Mouse (Mus musculus): ENCODE results near the gene Alpk3.

Gene Alpk3

DNA sequence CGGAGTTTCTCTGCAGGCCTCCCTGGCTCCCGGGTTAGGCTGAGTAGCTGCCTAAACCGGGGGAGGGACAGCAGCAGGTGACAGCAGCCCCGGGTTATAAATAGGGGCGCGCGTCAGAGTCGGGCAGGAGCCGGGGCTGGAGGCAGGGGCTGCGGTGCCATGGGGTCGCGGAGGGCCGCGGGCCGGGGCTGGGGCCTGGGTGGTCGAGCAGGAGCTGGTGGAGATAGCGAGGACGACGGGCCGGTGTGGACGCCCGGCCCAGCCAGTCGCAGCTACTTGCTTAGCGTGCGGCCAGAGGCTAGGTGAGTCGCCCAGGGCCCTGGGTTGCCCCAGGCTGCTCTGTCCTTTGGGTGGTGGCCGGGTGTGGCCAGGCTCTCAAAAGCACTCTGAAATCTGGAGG lies at the start of gene Alpk3:
TSS of gene Alpk3 (plus strand) at position 130 of the 400 bp plus-strand sequence.
- DNase-seq (ENCODE audit: low spot score in 2 of 2), result no peak

DNA sequence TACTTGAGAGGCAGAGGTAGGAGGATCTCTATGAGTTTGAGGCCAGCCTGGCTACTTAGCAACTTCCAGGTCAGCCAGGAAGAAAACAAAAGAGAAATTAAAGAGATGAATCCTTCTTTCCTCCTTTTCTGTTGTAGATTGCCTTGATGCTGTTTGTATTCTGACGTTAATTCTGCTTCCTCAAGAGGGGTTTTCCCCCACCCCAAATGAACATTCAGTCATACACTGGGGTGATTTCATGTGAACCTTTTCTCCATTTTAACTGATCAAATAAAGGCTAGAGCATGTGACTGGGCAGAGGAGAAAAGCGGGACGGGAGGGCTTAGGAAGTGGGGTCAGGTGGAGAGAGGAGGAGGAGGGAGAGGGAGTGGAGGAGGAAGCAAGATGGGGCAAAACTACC lies 49.1 kb upstream of the Alpk3 start:
- no peak for DNase-seq (ENCODE audit: low spot score in 2 of 2)

DNA sequence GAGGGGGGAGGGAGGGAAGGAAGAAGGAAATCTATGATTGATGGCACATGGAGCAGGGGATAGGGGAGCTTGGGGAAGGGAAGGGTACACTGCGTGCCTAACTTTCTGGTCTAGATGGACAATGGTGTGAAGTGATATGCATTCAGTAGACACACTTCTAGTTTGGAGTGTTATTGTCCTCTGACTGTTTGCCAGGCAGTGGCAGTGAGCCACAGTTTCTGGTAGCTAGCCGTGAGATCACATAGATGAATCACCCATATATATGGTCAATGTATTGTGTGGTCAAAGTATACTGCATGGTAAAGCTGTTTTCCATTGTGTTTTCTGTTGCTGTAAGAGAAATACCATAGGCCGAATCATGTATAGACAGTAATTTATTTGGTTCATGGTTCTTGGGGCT lies 45.8 kb upstream of the Alpk3 start:
- DNase-seq (ENCODE audit: low spot score in 2 of 2), result no peak

DNA sequence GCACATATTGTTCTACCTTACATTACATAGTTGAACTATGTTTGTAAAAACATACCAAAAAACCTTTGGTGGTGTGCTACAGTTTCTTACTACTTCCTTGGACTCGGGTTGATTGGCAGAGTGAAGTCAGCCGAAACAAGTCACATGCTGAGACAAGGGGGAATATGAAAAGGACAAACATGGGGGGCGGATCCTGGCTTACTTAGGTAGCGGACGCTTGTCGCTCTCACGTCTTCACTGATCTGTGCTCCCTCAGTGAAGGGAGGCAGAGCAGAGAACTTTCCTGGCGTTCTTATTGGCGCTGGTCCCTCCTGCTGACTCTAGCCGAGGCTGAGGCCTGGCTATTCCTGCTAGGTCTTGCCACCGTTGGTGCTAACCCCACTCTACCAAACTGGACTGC lies 37.1 kb upstream of the Alpk3 start:
- DNase-seq (ENCODE audit: low spot score in 2 of 2), result no peak

DNA sequence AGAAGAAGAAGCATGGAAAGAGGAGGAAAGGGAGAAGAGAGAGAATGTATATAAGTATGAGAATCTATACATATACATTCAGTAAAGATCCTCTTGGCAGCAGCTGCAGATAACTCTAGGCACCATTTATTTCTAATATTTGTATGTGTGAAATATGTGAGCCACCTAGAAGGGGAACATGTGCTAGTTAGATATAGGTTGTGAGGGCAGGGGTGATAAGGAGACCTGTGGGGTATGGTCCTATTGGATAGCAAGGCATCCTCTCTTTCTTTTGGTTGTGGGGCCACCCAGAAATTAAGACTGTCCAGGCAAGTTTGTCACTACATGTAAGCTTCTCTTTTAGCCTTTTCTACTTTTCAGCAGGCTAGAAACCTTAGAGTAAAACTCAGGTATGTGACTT lies 34.7 kb upstream of the Alpk3 start:
- DNase-seq (ENCODE audit: low spot score in 2 of 2), result no peak

DNA sequence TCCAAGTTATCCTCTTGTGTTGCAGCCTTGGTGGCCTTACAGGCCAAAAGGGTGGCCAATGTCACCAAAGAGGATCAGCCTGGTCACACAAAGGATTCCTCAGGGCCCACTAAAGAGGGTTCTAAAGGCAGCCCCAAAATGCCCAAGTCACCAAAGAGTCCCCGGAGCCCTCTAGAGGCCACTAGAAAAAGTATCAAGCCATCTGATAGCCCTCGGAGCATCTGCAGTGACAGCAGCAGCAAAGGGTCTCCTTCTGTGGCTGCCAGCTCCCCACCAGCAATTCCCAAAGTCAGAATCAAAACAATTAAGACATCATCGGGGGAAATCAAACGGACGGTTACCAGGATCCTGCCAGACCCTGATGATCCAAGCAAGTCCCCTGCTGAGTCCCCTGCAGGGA lies 33.3 kb upstream of the Alpk3 start:
- no peak for DNase-seq (ENCODE audit: low spot score in 2 of 2)

DNA sequence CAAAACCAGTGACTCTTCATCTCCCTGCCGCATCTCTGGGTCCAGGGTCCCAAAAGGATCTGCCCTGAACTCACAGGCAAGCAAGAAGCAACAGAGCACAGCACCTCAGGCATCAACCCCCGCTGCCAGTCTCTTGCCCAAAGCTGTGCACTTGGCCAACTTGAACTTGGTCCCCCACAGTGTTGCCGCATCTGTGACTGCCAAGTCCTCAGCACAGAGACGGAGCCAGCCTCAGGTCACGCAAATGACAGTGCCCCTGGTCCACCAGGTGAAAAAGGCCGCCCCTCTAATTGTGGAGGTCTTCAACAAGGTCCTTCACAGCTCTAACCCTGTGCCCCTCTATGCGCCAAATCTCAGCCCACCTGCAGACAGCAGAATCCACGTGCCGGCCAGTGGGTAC lies 32.7 kb upstream of the Alpk3 start:
- DNase-seq (ENCODE audit: low spot score in 2 of 2), result no peak

DNA sequence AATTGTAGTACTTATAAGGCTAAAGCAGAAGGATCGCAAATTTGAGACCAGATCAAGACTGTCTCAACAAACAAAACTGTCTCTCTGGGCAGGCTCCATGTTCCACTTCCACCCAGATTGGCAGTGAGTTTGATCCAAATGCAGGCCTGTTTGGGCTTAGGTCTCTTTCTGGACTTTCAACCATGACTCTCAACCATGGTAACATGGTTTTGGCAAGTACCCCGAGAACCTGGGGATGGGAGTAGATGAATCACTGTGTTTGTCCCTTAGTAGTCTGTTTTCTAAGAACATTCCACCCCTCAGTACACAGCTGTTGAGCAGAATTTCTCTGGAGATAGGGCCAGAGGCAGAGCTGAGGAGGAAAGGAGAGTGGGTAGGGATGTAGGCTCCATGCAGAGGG lies 31.6 kb upstream of the Alpk3 start:
- DNase-seq (ENCODE audit: low spot score in 2 of 2), result no peak

DNA sequence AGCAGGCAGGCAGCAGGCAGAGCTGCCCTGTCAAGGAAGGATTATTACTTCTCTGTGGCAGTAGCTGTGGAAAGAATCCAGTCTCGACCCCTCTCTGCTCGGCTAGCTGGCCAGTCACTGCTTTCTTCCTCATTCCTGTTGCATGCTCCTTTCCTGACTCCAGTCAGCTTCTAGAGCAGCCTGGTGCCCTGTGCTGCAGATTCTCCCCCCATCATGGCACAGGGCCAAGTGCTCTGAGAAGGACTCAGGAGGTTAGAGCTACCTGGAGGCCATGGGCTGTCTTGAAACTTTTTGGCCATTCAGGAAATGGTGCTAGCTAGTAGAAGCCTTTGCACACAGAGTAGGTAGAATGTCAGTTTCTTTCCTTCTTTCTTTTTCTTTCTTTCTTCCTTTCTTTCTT lies 17.7 kb upstream of the Alpk3 start:
- DNase-seq (ENCODE audit: low spot score in 2 of 2), result no peak

DNA sequence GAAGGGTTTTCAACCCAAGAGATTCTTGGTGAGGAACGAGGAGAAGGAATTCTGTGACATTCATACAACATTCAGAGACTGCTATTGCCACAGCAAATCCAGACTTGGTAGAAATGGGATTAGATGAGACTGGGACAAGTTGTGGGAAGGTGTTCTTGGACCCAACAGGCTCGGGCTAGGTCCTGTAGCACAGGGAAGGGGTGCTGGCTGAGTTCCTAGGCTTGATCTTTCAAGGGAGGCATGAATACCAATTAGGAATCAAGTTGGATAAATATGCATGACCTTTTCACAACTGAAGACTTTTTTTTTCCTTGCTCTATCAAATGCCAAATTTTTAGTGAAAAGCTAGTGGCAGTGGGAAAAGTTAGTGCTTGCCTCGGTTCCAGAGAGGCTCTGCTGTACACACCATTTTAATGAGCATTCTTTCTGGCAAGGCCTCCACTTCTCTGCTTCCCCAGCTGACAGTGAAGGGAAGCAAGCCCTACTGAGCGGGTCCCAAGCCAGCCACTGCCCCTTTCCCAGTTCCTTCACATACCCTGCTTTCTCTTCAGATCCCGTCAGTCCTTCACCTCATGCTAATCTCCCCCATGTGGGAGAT lies 14.3 kb upstream of the Alpk3 start:
- peak in 1 of 2 experiments; percentile 20 for DNase-seq (ENCODE audit: low spot score in 2 of 2)

DNA sequence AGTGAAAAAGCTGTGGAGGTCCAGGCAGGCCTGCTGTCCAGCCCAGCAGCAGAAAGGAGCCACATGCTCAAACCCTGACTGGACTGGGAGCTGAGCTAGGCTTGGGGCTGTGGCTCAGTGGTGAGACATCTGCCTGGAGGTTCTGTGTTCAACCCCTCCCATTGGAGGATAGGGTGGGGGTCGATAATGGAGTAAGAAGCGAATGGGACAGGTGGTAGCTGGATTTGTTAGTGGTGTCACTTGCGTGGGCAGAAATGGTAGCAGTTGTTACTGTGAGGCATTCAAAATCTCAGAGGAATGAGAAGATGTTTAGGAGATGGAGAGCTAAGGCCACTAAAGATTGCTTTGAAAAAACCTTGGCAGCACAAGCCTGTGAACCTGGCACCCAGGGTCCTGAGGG lies 9.6 kb upstream of the Alpk3 start:
- no peak for DNase-seq (ENCODE audit: low spot score in 2 of 2)

DNA sequence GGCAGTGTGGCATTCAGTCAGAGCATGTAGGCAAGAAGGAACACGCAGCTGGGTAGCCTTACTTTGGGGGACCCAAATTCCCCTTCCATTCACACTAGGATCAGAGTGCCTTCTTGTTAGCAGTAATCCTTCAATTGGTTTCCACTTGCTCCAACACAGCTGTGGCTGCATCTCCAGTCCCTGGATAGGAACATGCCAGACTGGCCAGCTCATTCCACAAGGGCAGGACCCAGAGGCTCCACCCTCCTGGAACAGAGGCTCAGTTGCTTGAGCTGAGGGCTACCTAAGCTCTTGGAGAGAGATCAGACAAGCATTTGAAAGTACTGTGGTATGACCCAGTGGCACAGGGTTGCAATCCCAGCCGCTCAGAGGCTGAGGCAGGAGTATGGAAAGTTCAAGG lies 8.9 kb upstream of the Alpk3 start:
- no peak for DNase-seq (ENCODE audit: low spot score in 2 of 2)

DNA sequence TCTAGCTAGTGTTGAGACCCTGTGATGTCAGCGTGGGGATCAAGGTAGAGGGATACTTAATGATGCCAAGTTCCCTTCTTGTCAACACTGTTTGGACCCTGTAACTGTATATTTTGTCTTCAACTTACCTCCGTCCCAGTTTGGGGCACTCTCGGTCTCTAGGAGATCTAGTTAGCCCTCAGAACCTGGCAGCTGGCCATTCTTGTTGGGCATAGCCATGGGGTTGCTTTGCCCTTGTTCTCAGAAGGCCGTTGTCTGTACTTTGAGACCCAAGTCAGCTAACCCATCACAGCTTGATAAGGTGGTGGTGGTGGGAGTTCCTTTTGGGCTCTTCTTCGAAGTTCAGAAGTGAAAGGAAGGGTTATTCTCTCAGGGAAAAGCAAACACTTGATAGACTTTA lies 7.4 kb upstream of the Alpk3 start:
- no peak for DNase-seq (ENCODE audit: low spot score in 2 of 2)

DNA sequence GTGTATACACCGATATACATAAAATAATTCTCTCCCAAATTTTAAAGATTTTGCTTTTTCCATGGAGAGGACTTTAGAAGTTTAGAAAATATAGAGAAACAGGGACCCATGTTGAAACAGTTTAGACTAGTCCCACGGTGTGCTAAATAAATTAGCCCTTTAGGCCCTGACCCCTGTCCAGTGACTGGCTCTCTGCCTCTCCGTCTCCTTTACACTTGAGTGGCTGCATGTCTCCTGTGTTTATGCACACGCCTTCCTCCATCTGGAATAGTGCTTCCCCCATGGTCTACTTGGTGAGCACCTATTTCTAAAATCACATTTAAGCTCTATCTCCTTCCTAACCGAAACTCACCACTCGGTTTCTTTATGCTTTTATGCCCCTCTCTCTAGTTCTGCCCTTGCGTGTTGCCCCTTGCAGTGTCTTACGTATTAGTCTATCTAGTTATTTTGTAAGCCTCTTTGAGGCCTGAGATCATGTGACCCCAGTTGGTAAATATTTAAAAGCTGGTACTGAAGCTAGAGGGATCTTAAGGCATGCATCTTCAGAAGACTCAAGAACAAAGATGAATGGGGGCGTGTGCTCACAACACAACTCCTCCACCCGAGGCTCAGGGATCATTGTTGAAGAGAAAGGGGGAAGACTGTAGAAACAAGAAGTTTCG lies 1.6 kb upstream of the Alpk3 start:
- no peak for DNase-seq (ENCODE audit: low spot score in 2 of 2)

DNA sequence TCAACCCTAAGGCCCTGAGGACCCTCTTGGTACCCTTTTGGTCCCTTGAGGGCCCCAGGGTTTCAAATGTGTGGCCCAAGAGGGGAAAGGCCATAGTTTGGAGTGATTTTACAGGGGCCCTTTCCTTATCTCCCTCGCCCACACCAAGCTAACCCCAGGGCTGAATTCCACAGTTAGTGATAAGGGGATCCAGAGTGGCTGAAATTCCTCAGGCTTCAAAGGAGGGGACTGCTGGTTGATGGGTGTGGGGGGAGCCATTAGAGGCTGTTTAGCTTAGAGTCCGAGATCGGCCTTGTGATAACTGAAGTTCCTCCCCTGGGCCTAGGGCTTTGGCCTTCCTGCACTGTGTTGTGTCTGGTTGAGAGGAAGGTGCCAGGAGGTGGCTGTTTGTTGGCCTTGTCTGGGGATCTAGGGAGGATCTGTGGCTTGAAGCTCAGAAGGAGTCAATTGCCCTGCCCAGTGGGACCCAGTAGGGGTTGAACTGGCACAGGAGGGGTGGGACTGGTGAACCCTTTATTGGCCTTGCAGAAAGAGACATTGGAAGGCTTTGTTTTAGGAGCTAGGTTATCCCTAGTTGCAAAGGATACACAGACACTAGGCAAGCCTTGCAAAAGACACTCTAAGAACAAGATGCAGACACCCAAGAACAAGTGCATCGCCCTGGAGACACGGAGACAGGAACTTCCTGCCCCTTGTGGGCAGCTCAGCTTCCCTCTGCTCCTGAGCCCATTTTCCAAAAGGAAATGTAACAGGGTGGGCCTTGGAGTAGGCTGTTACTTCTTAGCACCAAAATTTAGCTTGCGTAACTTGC lies 706 bp downstream of the Alpk3 start:
- no peak for DNase-seq (ENCODE audit: low spot score in 2 of 2)

DNA sequence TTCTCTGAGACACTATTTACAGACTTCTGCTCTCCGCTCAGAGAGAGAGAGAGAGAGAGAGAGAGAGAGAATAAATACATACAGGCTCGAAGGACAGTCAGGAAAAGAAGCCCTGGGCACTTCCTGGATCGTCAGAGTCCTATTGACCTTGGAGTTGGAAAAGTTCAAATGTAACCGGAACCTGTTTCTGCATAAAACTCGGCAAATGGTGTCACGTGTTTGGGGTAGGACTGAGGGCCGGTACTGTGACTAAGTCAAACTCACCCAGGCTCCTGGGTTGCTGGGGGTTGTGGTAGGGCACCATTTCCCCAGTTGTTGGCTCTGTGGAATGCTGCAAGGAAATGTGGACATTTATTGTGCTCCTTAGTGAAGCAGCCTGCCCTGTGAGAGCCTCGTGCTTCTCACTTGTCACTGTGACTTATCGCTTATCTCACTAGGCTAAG lies 1.3 kb downstream of the Alpk3 start:
- no peak for DNase-seq (ENCODE audit: low spot score in 2 of 2)

DNA sequence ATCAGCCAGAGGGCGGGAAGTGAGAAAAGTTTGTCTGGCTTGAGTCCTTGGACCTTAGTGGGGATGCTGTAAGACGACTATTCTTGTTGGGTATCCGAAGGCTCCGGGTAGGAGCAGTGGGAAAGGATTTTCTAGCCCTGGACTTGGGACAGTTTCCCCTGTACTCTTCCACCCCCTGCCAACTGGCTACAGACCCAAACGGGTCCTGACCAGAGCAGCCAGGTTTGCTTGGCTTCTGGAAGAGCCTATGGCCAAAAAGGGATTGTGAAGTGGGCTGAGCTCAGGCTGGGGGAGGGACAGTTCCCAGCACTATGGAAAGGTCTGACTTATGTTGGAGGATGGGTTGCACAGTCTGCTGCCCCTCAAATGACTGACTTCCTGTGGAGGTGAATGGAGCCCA lies 2.0 kb downstream of the Alpk3 start:
- no peak for DNase-seq (ENCODE audit: low spot score in 2 of 2)

DNA sequence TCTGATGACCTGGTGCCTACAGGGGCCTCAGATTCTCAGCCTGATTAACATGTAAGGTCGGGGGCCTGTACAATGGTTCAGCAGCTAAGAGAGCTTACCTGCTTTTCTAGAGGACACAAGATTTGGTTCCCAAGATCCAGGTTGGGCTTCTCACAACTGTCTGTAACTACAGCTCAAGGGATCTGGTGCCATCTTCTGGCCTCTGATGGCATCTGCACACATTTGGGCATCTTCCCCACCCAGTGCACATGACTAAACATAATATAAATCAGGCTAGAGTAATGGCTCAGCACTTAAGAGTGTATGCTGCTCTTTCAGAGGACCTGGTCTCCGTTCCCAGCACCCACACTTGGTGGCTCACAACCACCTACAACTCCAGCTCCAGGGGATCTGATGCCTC lies 3.5 kb downstream of the Alpk3 start:
- DNase-seq (ENCODE audit: low spot score in 2 of 2), result no peak

DNA sequence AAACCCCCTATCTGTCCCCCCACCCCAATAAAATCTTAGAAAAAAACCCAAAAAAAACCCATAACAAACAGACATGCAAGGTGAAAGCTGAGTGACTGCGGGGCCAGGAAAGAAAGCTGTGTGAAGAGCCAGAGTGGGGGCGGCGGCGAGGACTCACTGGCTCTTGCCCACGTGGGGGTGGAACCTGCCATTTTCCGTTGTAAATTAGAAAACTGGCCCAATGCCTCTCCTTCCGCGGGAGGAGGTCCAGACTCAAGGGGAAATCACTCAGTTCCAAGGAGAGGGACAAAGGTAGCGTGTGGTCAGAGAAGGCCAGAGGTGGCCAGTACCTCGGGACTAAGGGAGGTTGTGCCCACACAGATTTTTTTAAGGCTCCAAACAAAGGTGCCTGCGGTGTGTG lies 4.5 kb downstream of the Alpk3 start:
- DNase-seq (ENCODE audit: low spot score in 2 of 2), result no peak

DNA sequence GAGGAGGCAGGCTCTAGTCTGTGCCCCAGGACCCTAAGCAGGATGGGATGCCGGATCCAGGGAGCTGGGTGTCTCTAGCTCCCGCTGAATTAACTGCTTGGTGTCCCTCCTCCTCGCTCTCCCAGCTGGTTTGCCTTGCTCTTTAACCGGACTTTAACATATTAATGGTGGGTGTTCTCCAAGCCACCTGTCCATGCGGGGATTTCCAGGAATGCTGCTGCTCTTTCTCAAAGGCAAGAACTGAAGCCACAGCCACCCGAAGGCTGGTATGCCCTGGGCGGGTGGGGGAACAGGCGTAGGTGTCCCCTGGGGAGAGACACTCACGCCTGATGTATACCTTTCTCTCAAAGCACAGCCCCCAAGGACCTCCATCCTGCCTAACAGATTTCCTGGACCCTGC lies 5.9 kb downstream of the Alpk3 start:
- DNase-seq (ENCODE audit: low spot score in 2 of 2), result no peak

DNA sequence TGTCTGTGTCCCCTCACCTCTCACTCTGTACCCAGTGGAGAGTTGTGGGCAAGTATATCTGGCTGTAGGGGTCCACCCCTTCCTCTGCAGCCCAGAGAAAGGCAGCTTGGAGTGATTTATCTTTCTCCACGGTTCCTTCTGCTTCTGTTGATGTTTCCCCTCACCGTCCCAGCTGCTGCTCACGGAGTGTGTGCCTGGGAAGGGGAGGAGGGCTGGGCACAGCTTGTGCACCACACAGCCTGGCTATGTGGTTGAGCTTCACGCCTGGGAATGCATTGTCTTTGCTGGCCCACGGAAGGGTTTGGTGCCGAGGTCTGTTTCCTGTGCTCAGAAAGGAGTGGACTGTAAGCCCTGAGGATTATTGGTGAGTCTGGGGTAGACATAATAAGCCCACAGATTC lies 9.3 kb downstream of the Alpk3 start:
- DNase-seq (ENCODE audit: low spot score in 2 of 2), result no peak

DNA sequence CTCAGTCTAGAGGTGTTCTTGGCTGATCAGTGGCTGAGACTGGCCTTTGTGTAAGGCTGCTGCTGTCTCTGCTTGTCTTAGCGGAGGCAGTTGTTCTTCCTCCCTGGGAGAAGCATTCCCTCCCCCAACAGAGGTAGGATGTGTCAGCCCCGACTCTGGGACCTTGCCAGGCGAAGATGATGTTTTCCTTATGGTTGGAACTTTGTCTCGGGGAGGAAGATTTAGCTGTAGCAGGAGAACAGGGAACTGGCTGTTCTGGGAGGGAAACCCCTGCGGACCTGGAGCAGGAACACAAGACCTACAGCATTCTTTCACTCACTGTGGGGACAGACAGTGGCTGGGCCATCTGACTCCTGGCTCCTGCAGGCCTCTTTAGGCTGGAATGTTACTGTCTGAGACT lies 15.1 kb downstream of the Alpk3 start:
- DNase-seq (ENCODE audit: low spot score in 2 of 2), result no peak

DNA sequence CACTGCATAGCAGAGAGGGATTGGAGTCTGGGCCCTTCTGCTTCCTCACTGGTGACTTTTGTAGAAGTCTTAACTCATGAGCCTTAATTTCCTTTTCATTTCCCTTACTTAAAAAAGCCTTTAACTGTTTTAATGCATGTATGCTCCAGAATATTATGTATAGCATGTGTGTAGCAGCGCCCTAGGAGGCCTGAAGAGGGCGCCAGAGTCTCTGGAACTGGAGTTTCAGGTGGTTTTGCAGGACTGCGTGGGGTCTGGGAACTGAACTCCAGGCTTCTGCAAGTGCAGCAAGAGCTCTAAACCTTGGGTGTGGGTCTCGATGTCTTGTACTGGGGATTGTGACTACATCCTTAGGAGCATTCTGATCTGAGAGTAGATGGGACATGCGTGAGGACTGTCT lies 15.9 kb downstream of the Alpk3 start:
- no peak for DNase-seq (ENCODE audit: low spot score in 2 of 2)
